Mouse (Mus musculus) layer of hippocampus, postnatal 36 days (tissue): Measurements from ENCODE around the gene Ndufa13. TPM values are rescaled to one million over a fixed set of nuclear protein-coding genes. Genes with fewer than 3 reads are reported as not detected.
A peak's percentile ranks its signal among the peaks of the same experiment; 100 is the strongest.
"Not testable (repeated sequence)": the region's sequence is repeated elsewhere in the genome, so short reads cannot be mapped to it uniquely, and the experiment has no call there.

Source experiments
- DNase-seq, 2 experiments: peaks; one replicate each; pipeline ENCODE4 v3.0.0; 2022
- total RNA-seq, 2 experiments: library from RNA; stranded (reverse); gene quantifications; 2 replicates each; pipeline ENCODE4 v1.2.3; 2021

Gene Ndufa13
- total RNA-seq, result 100 to 1,000 TPM; 154 to 159 TPM

DNA sequence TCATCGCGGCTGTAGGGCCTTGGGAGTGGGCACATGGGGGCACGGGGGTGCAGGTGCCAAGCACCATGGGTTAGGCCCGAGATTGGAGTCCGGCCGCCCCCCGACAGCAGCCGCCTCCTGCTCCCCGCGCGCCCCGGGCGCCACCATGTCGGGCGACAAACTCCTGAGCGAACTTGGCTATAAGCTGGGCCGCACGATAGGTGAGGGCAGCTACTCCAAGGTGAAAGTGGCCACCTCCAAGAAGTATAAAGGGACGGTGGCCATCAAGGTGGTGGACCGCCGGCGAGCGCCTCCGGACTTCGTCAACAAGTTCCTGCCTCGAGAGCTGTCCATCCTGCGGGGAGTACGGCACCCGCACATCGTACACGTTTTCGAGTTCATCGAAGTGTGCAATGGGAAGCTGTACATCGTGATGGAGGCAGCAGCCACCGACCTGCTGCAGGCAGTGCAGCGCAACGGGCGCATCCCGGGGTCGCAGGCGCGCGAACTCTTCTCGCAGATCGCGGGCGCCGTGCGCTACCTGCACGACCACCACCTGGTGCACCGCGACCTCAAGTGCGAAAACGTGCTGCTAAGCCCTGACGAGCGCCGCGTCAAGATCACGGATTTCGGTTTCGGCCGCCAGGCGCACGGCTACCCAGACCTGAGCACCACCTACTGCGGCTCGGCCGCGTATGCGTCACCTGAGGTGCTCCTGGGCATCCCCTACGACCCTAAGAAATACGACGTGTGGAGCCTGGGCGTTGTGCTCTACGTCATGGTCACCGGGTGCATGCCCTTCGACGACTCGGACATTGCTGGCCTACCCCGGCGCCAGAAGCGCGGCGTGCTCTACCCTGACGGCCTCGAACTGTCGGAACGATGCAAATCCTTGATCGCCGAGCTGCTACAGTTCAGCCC, at the start of gene Ndufa13, which contains the start of the genes Tssk6 and Yjefn3:
Gene Ndufa13, minus strand, starts transcription at position 396 of the 900 bp plus-strand sequence.
Gene Tssk6, plus strand, starts transcription at position 22 of the 900 bp plus-strand sequence.
Gene Yjefn3, minus strand, starts transcription at position 550 of the 900 bp plus-strand sequence.
- peak in 1 of 2 experiments; percentile 36 for DNase-seq

- no peak for DNase-seq
Measured at GRCm38 (mm10) chr8:69950300-69950699, 47.9 kb upstream of the Ndufa13 start.

DNA sequence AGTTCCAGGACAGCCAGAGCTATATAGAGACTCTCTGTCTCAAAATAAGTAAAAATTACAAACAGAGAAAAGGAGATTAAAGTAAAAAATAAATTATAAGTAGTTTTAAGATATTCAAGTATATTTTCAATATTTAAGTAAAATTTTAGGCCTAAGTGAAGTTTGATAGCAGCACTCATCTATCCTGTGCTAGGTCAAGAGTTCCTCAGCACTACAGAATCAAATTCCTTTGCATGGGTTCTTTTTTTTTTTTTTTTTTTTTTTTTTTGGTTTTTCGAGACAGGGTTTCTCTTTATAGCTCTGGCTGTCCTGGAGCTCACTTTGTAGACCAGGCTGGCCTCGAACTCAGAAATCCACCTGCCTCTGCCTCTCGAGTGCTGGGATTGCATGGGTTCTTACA, 40.1 kb upstream of the Ndufa13 start:
- DNase-seq, result not testable (repeated sequence)

- DNase-seq, result no peak
Measured at GRCm38 (mm10) chr8:69940386-69940785, 38.0 kb upstream of the Ndufa13 start.

- no peak for DNase-seq
Measured at GRCm38 (mm10) chr8:69939633-69940032, 37.3 kb upstream of the Ndufa13 start.

DNA sequence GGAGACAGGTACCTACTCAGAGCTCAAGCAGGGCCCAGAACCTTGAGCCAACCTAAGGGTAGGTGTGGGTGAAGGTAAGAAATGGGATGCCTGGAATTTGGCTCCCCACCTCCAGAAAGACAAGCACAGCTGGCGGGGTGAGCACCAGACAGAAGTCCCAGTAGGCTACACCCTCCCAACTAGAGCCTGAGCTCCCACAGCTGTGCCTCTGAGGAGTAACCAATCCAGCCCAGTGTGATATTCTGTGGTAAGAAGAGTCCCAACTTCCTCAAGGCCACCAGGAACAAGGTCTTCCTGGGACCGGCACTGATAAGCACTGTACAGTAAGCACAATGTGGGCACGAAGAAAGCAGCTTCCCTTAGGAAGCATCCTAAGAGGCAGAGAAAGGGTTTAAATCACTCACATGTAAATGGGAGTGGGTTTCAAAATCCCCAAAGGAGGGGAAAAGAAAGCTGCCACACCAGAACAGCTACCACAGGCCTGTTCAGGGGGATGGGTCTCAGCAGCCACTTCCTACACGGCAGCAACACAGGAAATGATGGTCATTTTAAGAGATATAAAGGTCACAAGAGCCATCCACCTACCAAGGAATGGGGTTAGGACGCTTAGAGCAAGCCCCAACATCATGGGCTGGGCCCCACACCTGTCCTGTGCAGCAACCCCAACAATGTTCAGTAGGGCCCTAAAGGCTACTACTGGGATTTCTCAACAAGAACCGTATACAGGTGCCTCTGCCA, 36.1 kb upstream of the Ndufa13 start:
- no peak for DNase-seq

GRCm38 (mm10) chr8:69937466-69937865, 35.1 kb upstream of the Ndufa13 start:
- no peak for DNase-seq

- no peak for DNase-seq
Measured at GRCm38 (mm10) chr8:69936050-69936794, 33.9 kb upstream of the Ndufa13 start.

DNA sequence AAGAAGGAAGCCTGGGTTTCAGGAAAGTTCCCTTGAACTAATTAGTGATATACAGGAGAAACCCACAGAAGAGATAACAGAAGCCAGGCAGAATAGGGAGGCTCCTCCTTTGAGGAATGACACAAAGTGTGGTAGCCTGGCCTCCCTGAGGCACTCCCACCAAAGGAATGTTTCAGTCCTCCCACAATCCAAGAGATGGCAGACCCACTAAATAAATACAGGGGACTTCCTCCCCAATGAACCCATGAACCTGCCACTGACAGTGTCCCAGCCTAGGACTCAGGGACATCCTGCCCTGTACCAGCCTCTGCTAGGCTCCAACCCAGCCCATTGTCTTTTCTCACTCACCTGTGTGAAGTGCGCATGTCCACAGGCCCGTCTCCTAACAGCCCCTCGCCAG, 33.1 kb upstream of the Ndufa13 start:
- no peak for DNase-seq

GRCm38 (mm10) chr8:69934582-69934981, 32.2 kb upstream of the Ndufa13 start:
- DNase-seq, result no peak

DNA sequence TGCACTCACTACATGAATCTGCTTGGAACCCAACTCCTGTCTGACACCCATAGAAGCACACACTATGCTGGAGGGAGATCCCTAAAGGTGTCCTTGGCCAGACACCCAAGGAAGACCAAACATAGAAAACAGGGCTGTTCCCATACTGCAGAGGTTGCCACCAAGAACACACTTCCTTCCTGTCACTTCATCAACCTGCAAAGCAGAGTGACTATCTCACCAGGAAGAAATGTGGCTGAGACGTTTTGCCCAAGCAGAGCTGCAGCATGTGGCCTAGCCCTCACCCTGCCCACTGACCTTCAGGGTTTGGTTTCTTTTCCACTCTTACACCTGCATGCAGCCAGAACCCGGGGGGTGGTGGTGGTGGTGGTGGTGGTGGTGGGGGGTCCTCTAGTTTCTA, 31.5 kb upstream of the Ndufa13 start:
- no peak for DNase-seq

GRCm38 (mm10) chr8:69926901-69927300, 24.5 kb upstream of the Ndufa13 start:
- no peak for DNase-seq

DNA sequence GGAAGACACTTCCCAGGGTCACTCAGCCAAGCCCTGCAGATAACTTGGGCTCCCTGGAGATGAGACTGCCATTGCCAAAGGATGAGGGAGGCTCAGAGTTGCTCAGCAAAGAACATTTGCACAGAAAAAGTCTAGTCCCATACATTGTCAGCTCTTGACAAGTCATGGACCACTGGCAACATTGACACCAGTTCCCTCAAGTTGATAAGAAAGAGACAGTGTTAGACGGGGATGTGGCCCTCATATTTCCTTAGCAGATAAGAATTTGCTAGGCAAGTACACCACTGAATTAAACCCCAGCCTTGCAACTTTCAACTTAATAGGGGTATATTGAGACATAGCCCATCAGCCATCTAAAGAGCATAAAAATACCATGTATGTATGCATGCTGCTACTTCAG, 21.6 kb upstream of the Ndufa13 start:
- DNase-seq, result no peak

GRCm38 (mm10) chr8:69921141-69921540, 18.8 kb upstream of the Ndufa13 start:
- DNase-seq, result no peak

- no peak for DNase-seq
Measured at GRCm38 (mm10) chr8:69919876-69920662, 17.7 kb upstream of the Ndufa13 start.

DNA sequence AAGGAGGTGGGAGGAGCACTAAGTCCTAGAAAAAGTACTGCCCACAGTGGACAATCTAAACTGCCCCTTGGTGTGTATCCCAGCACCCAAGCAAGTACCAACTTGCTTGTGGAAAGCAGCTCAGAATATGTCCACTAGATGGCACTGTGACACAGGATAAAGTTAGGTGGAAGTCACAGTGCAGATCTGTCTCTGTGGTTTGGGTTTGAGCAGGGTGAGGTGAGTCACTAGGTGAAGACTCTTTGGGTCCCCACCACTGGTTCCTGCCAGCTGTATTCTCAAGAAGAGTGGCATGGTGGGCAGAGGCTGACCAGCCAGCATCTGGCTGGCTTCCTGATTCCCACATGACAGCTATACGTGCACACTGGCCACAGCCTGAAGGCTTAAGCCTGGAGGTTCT, 16.7 kb upstream of the Ndufa13 start:
- peak; percentile 51 to 77 for DNase-seq

- DNase-seq, result no peak
Measured at GRCm38 (mm10) chr8:69918506-69918905, 16.1 kb upstream of the Ndufa13 start.

DNA sequence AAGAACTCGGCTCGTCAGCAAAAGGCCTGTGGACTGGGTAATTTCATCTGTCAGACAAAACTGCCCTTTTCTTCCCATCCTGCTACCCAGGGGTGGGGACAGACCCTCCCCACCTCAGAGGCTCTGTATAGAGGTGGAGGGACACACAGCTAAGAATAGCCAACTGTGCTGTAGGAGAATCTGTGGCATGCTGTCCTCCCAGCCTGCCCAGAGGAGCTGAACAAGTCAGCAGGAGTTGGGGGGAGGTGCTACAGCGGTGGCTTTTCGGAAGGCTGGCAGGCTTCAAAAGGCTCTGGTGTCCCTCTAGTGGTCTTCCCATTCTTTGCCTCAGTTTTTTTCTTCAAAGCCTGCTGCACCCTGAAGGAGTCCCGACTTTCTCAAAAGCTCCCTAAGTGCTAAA, 13.4 kb upstream of the Ndufa13 start:
- DNase-seq, result no peak

DNA sequence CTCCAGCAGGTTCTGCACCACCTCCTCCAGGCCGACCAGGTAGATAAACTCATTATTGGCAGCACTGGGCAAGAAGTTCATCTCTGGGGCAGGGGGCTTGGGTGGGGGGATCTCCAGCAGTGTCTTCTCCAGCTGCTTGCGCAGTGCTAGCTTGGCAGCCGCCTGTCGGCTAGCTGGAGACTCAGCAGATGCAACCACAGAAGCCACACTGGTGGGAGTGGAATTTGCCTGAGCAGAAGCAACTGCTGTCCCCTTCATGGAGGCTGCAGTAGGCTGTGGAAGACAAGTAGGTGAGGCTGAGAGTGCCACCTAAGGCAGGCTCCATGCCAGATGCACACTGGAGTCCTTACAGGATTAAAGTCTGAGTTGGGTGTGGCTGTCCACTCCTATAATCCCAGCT, 12.2 kb upstream of the Ndufa13 start:
- DNase-seq, result no peak

DNA sequence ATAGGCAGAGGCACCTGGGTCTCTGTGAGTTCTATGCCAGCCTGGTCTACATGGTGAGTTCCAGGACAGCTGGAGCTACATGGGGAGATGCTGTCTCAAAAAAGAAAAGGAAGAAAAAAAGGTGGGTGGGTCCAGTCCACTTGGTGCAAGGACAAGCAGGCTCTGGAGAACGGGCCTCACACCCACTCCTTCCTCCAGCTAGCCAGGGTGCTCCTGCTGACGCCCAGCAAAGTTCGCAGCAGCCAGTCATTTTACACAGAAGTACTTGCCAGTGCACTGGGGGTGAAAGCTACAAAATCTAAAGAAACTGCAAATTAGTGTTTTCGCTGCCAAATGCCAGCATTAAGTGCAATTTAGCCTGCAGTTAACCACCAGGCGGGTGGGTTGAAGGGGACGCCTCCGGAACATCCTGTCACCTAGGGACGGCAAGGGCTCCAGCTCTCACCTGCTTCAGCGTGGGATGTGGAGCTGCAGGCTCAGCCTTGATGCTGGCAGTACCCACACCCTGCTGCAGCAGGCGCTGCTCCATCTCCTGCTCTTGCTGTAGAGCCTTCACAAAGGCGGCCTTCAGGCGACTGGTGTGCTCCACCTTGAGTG, 10.2 kb upstream of the Ndufa13 start:
- no peak for DNase-seq

DNA sequence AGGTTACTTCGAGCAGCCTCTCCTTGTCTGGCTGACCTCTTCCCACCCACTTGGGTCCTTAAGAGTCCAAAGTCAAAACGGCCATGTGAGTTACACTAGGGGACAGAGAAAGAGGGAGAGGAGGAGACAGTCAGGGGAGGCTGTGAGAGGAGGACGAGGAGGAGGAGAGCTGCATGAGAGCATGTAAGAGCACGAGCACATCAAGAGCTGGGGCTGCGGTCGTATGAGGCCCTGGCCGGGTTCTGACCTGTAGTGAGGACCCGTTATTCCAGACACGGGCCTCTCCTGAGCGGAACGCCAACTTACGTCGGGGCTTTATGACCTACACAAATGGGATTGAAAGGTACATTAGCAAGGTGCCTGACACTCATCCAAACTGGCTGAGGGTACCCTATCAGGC, 9.6 kb upstream of the Ndufa13 start:
- DNase-seq, result no peak
